Mouse (Mus musculus) MEL (cell line): ENCODE data around the gene Tex44. TPM values are rescaled to one million over a fixed set of nuclear protein-coding genes. Genes with fewer than 3 reads are reported as not detected.

Source experiments
- DNase-seq: peaks from one replicate; pipeline ENCODE4 v3.0.0; 2011; ENCODE audit warnings: low read depth, low spot score
- H3K27ac ChIP-seq: 2 replicates; pipeline ENCODE4 v1.5.1; 2012; ENCODE audit warnings: low read depth, mild to moderate bottlenecking, control low read depth, low read length, moderate library complexity; ENCODE audit not compliant: control insufficient read depth
- H3K27me3 ChIP-seq, 2 experiments: fragments of 150-350 bp in 1 of 2; sonication (generic) in 1 of 2; 2 replicates each; pipeline ENCODE4 v1.6.1; 2012; ENCODE audit warnings: low read length in 2 of 2, mild to moderate bottlenecking in 2 of 2, improper control_type of control experiment in 1 of 2, moderate library complexity in 1 of 2; ENCODE audit not compliant: insufficient read depth in 2 of 2, control insufficient read depth in 1 of 2
- H3K36me3 ChIP-seq, 2 experiments: 2 replicates each; pipeline ENCODE4 v1.6.1; 2012 to 2014; ENCODE audit warnings: low read length in 2 of 2, improper control_type of control experiment in 1 of 2, inconsistent platforms in 1 of 2, mild to moderate bottlenecking in 1 of 2; ENCODE audit not compliant: insufficient read depth in 2 of 2, control insufficient read depth in 1 of 2
- H3K4me1 ChIP-seq, 2 experiments: fragments of 150-350 bp in 1 of 2; sonication (generic) in 1 of 2; 2 replicates each; pipeline ENCODE4 v1.6.1; 2012; ENCODE audit warnings: low read length in 2 of 2, improper control_type of control experiment in 1 of 2, mild to moderate bottlenecking in 1 of 2; ENCODE audit not compliant: insufficient read depth in 2 of 2, control insufficient read depth in 1 of 2
- H3K4me3 ChIP-seq, 2 experiments: fragments of 150-350 bp in 1 of 2; sonication (generic) in 1 of 2; 2 replicates each; pipeline ENCODE4 v1.5.1; 2012; ENCODE audit warnings: low read depth in 2 of 2, low read length in 2 of 2, mild to moderate bottlenecking in 2 of 2, moderate library complexity in 2 of 2, control low read depth in 1 of 2, improper control_type of control experiment in 1 of 2; ENCODE audit not compliant: control insufficient read depth in 1 of 2, insufficient read depth in 1 of 2
- H3K79me2 ChIP-seq: 2 replicates; pipeline ENCODE4 v1.6.1; 2012; ENCODE audit warnings: mild to moderate bottlenecking, low read length, moderate library complexity; ENCODE audit not compliant: control insufficient read depth, poor library complexity, insufficient read depth
- H3K9ac ChIP-seq: 2 replicates; pipeline ENCODE4 v1.6.1; 2012; ENCODE audit warnings: low read depth, mild to moderate bottlenecking, control low read depth, low read length, moderate library complexity; ENCODE audit not compliant: control insufficient read depth, poor library complexity, severe bottlenecking
- H3K9me3 ChIP-seq: fragments of 150-350 bp; sonication (generic); replicated peaks from 2 replicates; pipeline ENCODE4 v1.6.1; 2012; ENCODE audit warnings: mild to moderate bottlenecking, low read length, improper control_type of control experiment, moderate library complexity; ENCODE audit not compliant: insufficient read depth
- BHLHE40 ChIP-seq: IDR thresholded peaks from 2 replicates; pipeline ENCODE4 v1.6.1; 2012; ENCODE audit warnings: low read depth, mild to moderate bottlenecking, inconsistent platforms, low read length, improper control_type of control experiment, borderline replicate concordance
- CHD1 ChIP-seq: IDR thresholded peaks from 2 replicates; pipeline ENCODE4 v1.6.1; 2012; ENCODE audit warnings: low read depth, mild to moderate bottlenecking, inconsistent platforms, low read length, improper control_type of control experiment
- CHD2 ChIP-seq: IDR thresholded peaks from 2 replicates; pipeline ENCODE4 v1.6.1; 2011; ENCODE audit warnings: low read length, improper control_type of control experiment
- E2F4 ChIP-seq: IDR thresholded peaks from 2 replicates; pipeline ENCODE4 v1.6.1; 2011; ENCODE audit warnings: low read depth, low read length, improper control_type of control experiment, borderline replicate concordance
- EP300 ChIP-seq, 2 experiments: IDR thresholded peaks; 2 replicates each; pipeline ENCODE4 v1.6.1; 2011; ENCODE audit warnings: improper control_type of control experiment in 2 of 2, low read length in 2 of 2, low read depth in 1 of 2, mild to moderate bottlenecking in 1 of 2
- ETS1 ChIP-seq: IDR thresholded peaks from 2 replicates; pipeline ENCODE4 v1.6.1; 2012; ENCODE audit warnings: low read depth, mild to moderate bottlenecking, inconsistent platforms, low read length, improper control_type of control experiment, moderate library complexity
- GABPA ChIP-seq: IDR thresholded peaks from 2 replicates; pipeline ENCODE4 v1.6.1; 2012; ENCODE audit warnings: low read depth, mild to moderate bottlenecking, inconsistent platforms, low read length, improper control_type of control experiment, moderate library complexity
- GATA1 ChIP-seq: IDR thresholded peaks from 2 replicates; pipeline ENCODE4 v1.6.1; 2011; ENCODE audit warnings: low read depth, low read length, improper control_type of control experiment
- HCFC1 ChIP-seq: IDR thresholded peaks from 2 replicates; pipeline ENCODE4 v1.6.1; 2012; ENCODE audit warnings: low read depth, mild to moderate bottlenecking, inconsistent platforms, low read length, improper control_type of control experiment, moderate library complexity
- JUND ChIP-seq: IDR thresholded peaks from 2 replicates; pipeline ENCODE4 v1.6.1; 2011; ENCODE audit warnings: low read depth, mild to moderate bottlenecking, improper control_type of control experiment, low read length
- KAT2A ChIP-seq: conservative IDR thresholded peaks from 2 replicates; pipeline ENCODE4 v1.6.1; 2012; ENCODE audit warnings: low read depth, low read length, improper control_type of control experiment, inconsistent platforms
- MAFK ChIP-seq: IDR thresholded peaks from 2 replicates; pipeline ENCODE4 v1.6.1; 2011; ENCODE audit warnings: low read depth, mild to moderate bottlenecking, low read length, improper control_type of control experiment, borderline replicate concordance
- MAX ChIP-seq: IDR thresholded peaks from 2 replicates; pipeline ENCODE4 v1.6.1; 2011; ENCODE audit warnings: low read length, improper control_type of control experiment
- MAZ ChIP-seq: IDR thresholded peaks from 2 replicates; pipeline ENCODE4 v1.6.1; 2012; ENCODE audit warnings: low read depth, mild to moderate bottlenecking, inconsistent platforms, low read length, improper control_type of control experiment
- MEF2A ChIP-seq: IDR thresholded peaks from 2 replicates; pipeline ENCODE4 v1.6.1; 2014; ENCODE audit warnings: low read depth, mild to moderate bottlenecking, inconsistent platforms, low read length, improper control_type of control experiment; ENCODE audit not compliant: poor library complexity, insufficient replicate concordance, severe bottlenecking; ENCODE audit errors: extremely low read depth
- NELFE ChIP-seq: IDR thresholded peaks from 2 replicates; pipeline ENCODE4 v1.6.1; 2011; ENCODE audit warnings: low read depth, low read length, improper control_type of control experiment
- POLR2A ChIP-seq, 2 experiments: IDR thresholded peaks; 2 replicates each; pipeline ENCODE4 v1.6.1; 2011 to 2012; ENCODE audit warnings: low read length in 2 of 2, mild to moderate bottlenecking in 2 of 2, control low read depth in 1 of 2, improper control_type of control experiment in 1 of 2, low read depth in 1 of 2, moderate library complexity in 1 of 2; ENCODE audit not compliant: control insufficient read depth in 1 of 2, insufficient read depth in 1 of 2, poor library complexity in 1 of 2
- POLR2AphosphoS2 ChIP-seq: IDR thresholded peaks from 2 replicates; pipeline ENCODE4 v1.6.1; 2011; ENCODE audit warnings: low read length, improper control_type of control experiment
- POLR2AphosphoS5 ChIP-seq: IDR thresholded peaks from 2 replicates; pipeline ENCODE4 v1.6.1; 2012; ENCODE audit warnings: low read depth, borderline replicate concordance, mild to moderate bottlenecking, inconsistent platforms, low read length, moderate library complexity, mixed read lengths
- RAD21 ChIP-seq: IDR thresholded peaks from 2 replicates; pipeline ENCODE4 v1.6.1; 2011; ENCODE audit warnings: mild to moderate bottlenecking, low read depth, low read length, improper control_type of control experiment
- SIN3A ChIP-seq: IDR thresholded peaks from 2 replicates; pipeline ENCODE4 v1.6.1; 2012; ENCODE audit warnings: low read length, improper control_type of control experiment, inconsistent platforms
- TAL1 ChIP-seq: IDR thresholded peaks from 2 replicates; pipeline ENCODE4 v1.6.1; 2012; ENCODE audit warnings: mild to moderate bottlenecking, inconsistent platforms, low read length, moderate library complexity, mixed read lengths
- TBP ChIP-seq: IDR thresholded peaks from 2 replicates; pipeline ENCODE4 v1.8.0; 2011; ENCODE audit warnings: low read depth, low read length, improper control_type of control experiment
- TCF12 ChIP-seq: IDR thresholded peaks from 2 replicates; pipeline ENCODE4 v1.6.1; 2014; ENCODE audit warnings: low read depth, mild to moderate bottlenecking, inconsistent platforms, low read length, improper control_type of control experiment, moderate library complexity
- USF1 ChIP-seq: IDR thresholded peaks from 2 replicates; pipeline ENCODE4 v1.6.1; 2014; ENCODE audit warnings: low read depth, mild to moderate bottlenecking, inconsistent platforms, low read length, improper control_type of control experiment, moderate library complexity
- USF2 ChIP-seq, 2 experiments: IDR thresholded peaks; 2 replicates each; pipeline ENCODE4 v1.6.1; 2011 to 2012; ENCODE audit warnings: improper control_type of control experiment in 2 of 2, low read length in 2 of 2, borderline replicate concordance in 1 of 2, inconsistent platforms in 1 of 2, low read depth in 1 of 2, mild to moderate bottlenecking in 1 of 2; ENCODE audit not compliant: insufficient read depth in 1 of 2
- ZMIZ1 ChIP-seq: IDR thresholded peaks from 2 replicates; pipeline ENCODE4 v1.6.1; 2012; ENCODE audit warnings: low read depth, mild to moderate bottlenecking, inconsistent platforms, low read length, improper control_type of control experiment, moderate library complexity
- ZNF384 ChIP-seq: IDR thresholded peaks from 2 replicates; pipeline ENCODE4 v1.6.1; 2012; ENCODE audit warnings: low read depth, mild to moderate bottlenecking, inconsistent platforms, low read length, improper control_type of control experiment
- polyA plus RNA-seq, 2 experiments: library from polyadenylated mRNA; stranded (reverse) in 1 of 2; unstranded in 1 of 2; fragments of >175 nt in 1 of 2; fragments of >200 nt in 1 of 2; gene quantifications; 2 replicates each; pipeline versions ENCODE4 v1.2.1 to v1.2.4; 2012; ENCODE audit warnings: low replicate concordance in 2 of 2, low read depth in 1 of 2; ENCODE audit not compliant: insufficient read length in 2 of 2, insufficient read depth in 1 of 2, missing spikeins in 1 of 2
- total RNA-seq: library from RNA; depleted of rRNA; stranded (reverse); fragments of 300-350 nt; gene quantifications from 2 replicates; pipeline ENCODE4 v1.2.3, GENCODE M21; 2012

The Tex44 gene
- total and polyA plus RNA-seq, 3 experiments, result not detected

DNA sequence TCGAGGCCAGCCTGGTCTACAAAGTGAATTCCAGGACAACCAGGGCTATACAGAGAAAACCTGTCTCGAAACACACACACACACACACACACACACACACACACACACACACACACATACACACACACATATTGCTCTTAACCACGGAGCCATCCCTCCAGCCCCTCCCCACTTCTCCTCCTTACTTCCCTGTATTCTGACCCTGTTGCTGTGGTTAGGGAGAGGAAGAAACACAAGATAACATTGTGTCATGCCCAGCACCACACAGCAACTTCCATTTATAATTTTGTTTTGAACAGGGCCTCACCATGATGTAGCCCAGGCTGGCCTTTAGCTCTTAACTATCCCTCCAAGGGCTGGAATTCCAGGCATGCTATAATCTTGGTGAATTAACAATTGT is 26.8 kb upstream of the Tex44 start:
- Histone ChIP-seq H3K4me3 (no peak overlapping the region), H3K4me1 (peaks cover 27 to 33% of the 10 kb centered on the region in 2 experiments), H3K79me2 (no peaks in the 10 kb centered on the region), H3K9me3 (no peaks in the 10 kb centered on the region), H3K27ac (peak overlapping the region; percentile 89), H3K9ac (no peak overlapping the region; the same call in 1 of the 2 replicates), H3K36me3 (peaks cover 0 to 32% of the 10 kb centered on the region in 2 experiments; a peak in 2 of 4 replicates), H3K27me3 (no peaks in the 10 kb centered on the region)
- TF ChIP-seq MAFK (no peak), BHLHE40 (no peak), ETS1 (peak; percentile 61; the same call in 1 of the 2 replicates), GATA1 (peak; percentile 63), EP300 (IDR thresholded peaks at IDR 0.05; ENCODE audit: low read depth in 1 of 2, low read length in 2 of 2) (peak in 1 of 2 experiments; percentile 67; a peak in 3 of 4 replicates), TAL1 (no peak), JUND (no peak), E2F4 (no peak), USF1 (no peak), POLR2AphosphoS2 (no peak), CHD1 (no peak), KAT2A (no peak), MAZ (peak; percentile 46; the same call in 1 of the 2 replicates), TCF12 (0 out of 2 replicates have a peak, but pooled peaks have one; percentile 26), USF2 (IDR thresholded peaks at IDR 0.05; ENCODE audit: borderline replicate concordance in 1 of 2, insufficient read depth in 1 of 2, low read depth in 1 of 2, low read length in 2 of 2) (no peak), GABPA (no peak)
- peak; percentile 84 for DNase-seq

DNA sequence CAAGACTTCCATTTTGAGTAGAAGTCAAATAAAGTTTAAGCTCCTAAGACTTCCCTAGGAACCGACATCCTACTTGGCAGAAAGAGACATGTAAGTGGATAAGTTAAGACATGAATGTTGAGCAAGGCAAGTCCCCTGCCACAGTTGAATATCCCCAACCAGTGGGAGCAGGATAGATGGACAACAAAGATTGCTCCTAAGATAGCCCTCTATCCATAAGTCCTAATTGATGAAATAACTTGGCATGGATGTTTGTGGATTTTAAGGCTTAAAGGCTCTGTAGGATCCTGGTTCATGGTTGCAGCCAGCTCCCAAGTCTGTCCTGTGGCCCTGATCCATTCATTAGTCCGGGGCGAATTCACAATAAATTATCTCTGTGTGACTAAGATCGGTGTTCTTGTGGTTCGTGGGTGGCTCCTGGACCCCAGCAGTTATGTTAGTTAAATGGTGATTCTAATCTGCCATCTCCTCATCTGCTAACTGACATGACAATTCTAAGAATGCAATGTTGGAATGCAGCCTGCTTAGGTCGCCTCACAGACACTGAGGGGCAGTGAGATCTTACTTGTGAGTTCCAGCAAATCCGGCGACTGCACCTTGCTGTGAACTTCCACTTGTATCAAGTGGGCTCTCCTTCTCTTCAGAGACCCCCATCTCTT is 25.9 kb upstream of the Tex44 start:
- H3K79me2 ChIP-seq, result no peaks in the 10 kb centered on the region
- H3K4me3 ChIP-seq, result peak overlapping the region in 1 of 2 experiments; percentile 16; a peak in 1 of 4 replicates
- peak overlapping the region; percentile 87 for H3K27ac ChIP-seq
- peak overlapping the region; percentile 46 for H3K9ac ChIP-seq
- H3K9me3 ChIP-seq, result no peaks in the 10 kb centered on the region
- H3K4me1 ChIP-seq, result peaks cover 27 to 33% of the 10 kb centered on the region in 2 experiments
- DNase-seq, result peak; percentile 52
- H3K27me3 ChIP-seq, result no peaks in the 10 kb centered on the region
- H3K36me3 ChIP-seq, result peaks cover 0 to 32% of the 10 kb centered on the region in 2 experiments; a peak in 2 of 4 replicates
- TF ChIP-seq HCFC1 (no peak), CHD2 (no peak), GATA1 (peak; percentile 34; the same call in 1 of the 2 replicates), SIN3A (0 out of 2 replicates have a peak, but pooled peaks have one; percentile 3), TCF12 (peak; percentile 40; the same call in 1 of the 2 replicates), GABPA (no peak), ZMIZ1 (no peak), POLR2AphosphoS5 (no peak), MEF2A (no peak), ETS1 (0 out of 2 replicates have a peak, but pooled peaks have one; percentile 54), MAX (no peak), CHD1 (no peak), EP300 (IDR thresholded peaks at IDR 0.05; ENCODE audit: low read depth in 1 of 2, low read length in 2 of 2) (peak; percentile 29 to 74; a peak in 3 of 4 replicates), JUND (no peak), ZNF384 (no peak), TBP (no peak), POLR2A (IDR thresholded peaks at IDR 0.05; ENCODE audit: control insufficient read depth in 1 of 2, insufficient read depth in 1 of 2, low read depth in 1 of 2, low read length in 2 of 2, poor library complexity in 1 of 2) (no peak), E2F4 (no peak), RAD21 (no peak), NELFE (no peak; the same call in 1 of the 2 replicates)
